Mouse (Mus musculus) c-Kit-positive CD71-negative TER-119-negative erythroid progenitor cells, embryonic 14.5 days (primary cell): ENCODE results near the gene 5530401A14Rik.

Experiments used
- DNase-seq: peaks from one replicate; pipeline ENCODE4 v3.0.0-alpha.2; 2013; ENCODE audit warnings: low read depth

Gene 5530401A14Rik

DNA sequence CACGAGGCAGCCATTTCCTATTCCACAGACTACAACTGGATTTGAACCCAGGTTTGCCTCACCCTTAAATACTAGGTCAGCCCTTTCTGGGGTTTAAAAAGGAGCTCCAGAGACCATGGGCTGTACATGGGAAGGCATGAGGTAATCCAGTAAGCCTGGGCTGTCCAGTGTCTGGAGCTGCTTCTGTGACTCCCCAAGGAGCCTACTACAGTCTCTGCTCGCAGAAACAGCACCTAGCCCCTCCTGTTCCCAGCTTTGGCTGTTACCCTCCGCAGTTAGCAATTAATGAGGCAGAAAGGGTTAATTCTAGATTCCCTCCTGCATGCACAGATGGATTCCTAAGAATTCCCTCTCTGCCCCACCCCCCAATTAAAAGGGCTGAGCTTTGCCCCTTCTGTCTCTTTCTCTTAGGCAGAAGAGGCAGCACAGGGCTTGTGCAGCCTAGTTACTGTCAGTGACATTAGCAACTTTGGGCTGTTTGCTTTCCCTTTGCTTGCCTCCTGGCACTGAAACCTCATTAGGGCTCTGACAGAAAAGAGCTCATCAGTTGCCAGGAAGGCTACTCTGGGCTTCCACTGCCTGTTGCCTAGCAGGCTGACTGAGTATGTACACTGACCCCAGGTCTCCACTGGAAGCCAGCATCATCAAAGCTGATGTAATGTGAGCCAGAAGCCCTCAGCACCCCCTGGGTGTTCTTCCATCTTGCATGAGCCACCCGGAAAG is at the start of gene 5530401A14Rik:
Gene 5530401A14Rik, plus strand, starts transcription at position 424 of the 723 bp plus-strand sequence.
- no peak for DNase-seq

DNA sequence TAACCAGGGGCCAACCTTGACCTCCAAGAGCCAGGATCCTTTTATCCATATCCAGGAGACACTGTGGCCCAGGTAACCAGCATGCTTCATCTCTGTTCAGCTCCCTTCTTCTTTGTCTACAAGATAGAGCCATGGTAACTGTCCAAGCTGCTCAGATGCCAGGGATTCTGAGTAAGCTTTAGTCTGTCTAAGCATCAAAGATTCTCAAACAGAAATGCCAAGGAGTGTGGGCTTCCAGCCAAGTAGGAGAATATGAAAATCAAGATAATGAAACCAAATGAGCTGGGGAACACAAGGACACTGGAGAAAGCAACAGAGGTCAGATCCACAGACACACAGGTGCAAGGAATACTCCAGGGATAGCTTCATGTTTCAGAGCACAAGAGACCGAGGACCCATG is 45.7 kb upstream of the 5530401A14Rik start:
- no peak for DNase-seq

DNA sequence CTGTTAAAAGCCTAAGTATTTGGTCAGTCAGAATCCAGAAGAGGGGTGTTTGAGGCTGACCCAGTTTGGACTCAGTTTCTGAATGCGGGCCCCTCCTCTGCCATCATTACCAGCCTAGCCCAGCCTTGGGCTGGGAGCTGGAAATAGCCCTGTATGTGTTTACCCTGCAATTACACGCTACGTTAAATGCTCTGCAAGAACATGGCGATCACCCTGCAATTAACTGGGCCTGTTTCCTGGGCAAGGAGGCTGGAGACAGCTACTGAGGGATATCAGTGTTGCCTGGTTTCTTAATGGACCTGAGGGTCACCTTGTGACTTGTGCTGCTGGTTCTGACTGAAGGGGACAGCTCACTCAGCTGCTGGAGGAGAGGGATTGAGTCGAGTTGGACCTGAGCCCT is 43.9 kb upstream of the 5530401A14Rik start:
- DNase-seq, result no peak

DNA sequence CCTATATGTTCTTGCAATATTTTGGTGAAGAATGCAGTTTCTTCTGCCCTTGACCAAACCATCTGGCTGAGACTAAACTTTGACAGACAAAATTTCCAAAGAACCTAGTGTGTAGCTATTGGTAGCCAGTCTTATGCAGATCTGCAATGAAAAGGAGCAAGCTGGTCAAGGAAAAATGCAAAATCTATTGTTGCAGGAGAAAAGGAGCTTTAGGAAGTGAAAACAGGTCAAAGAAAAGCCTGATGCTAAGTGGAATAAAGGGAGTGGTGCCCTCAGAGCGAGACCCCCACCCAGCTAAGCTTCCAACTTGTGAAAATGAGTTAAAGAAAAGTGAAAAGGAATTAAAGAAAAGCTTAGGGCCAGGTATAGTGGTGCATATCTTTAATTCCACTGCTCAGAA is 28.1 kb upstream of the 5530401A14Rik start:
- DNase-seq, result no peak

DNA sequence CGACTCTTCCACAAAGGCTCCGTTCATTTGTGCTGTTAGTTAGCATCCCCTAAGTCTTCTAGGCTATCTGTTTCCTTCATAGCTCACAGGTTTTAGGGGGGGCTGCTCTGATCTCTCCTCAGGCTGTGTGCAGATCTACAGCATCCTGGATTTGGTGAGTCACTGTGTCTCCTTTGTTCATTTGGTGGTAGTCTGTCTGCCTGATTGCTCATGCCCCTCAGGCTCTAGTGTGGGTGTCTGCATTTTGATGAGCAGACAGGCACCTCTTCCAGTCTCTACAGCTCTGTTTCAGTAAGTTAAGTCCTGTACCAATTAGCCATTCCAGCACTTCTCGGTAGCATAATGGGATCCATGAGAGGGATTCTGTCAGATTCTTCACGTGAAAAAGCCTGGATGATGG is 22.0 kb upstream of the 5530401A14Rik start:
- no peak for DNase-seq

DNA sequence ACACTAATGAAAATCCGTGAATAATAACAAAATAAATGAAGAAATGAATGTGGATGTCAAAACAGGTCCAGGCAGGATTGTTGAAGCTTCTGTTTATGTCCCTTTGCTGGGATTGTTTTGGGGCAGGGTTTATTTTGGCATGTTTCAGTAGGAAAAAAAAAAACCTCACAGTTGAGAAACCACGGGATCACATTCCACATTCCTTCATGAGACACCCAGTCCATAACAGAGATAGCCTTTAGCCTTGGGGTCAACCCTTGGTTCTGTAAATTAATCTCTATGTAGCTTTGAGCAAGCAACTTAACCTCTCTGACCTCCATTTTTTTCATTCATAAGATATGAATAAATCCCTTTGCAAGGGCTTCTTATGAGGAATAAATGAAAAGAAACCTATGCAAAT is 19.5 kb upstream of the 5530401A14Rik start:
- DNase-seq, result no peak

DNA sequence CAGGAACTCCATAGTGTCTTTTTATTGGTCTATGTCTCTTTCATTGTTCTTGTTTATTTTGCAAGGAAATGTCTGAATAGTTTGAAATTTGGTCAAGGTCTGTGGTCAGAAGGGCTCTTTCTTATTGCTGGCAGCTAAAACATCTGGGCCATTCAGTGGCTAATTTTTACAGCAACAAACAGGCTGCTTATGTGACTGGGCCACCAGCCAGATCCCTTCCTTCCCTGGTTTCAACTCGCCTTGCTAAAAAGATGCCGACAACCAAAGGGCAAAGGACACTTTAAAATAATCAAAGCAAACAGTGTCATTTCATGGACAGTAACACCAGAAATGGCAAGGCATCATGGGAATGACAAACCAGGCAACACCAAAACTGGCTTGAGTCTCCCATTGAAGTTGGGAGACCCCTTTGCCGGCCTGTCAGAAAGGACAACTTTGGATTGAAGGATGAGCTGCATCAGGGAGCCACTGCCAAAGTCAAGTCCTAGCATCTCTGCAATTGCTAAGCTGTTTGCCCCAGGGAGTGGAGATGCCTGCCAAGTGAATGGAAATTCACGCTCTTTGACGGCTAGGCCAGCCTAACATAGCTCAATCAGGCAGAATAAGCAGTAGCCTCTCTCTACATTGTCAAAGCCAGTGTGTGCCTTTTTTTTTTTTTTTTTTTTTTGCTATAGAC is 15.3 kb upstream of the 5530401A14Rik start:
- DNase-seq, result no peak

DNA sequence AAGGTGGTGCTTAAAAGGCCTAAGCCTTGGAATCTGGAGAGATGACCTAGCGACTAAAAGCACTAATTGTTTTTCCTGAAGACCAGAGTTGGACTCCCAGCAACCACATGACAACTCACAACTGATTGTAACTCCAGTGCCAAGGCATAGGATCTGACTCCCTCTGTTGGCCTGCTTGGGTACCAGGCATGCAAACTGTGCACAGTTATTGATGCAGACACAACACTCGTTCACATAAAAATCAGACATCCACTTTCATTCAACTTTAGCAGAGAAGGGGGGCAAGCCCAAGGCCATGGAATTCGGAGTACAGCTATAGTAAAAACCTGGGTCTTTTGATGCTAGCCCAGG is 14.8 kb upstream of the 5530401A14Rik start:
- no peak for DNase-seq

DNA sequence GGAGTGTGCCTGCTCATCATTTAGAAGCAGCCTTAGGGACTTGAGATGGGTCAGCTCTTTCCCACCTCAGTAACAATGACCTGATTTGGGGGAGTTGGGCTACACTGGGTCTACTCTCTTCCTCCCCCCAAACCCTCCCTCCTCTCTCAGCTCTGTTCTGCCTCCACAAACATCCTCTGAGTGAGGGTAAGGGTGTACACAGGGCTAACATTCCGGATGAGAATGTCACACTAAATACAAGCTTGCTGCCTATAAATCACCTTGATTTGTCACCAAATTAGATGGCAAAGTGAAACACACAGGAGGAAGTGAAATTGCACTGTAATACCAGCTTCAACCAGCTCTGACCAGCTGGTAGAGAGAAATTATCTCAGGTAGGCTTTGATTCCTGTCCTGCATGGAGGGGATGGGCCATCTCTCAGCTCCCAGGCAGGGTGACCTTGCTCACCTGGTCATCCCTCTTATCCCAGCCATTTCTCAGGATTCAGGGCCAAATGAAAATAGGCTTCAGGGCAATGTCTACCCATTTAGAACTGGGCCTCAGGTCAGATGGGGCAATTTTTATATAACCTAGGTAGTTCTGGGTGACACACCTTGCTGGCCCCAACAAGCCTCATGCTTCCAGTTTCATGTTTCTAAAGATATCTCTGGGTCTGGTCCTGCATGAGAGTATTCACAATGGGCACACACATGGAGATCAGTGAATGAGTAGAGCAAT is 12.5 kb upstream of the 5530401A14Rik start:
- DNase-seq, result no peak

DNA sequence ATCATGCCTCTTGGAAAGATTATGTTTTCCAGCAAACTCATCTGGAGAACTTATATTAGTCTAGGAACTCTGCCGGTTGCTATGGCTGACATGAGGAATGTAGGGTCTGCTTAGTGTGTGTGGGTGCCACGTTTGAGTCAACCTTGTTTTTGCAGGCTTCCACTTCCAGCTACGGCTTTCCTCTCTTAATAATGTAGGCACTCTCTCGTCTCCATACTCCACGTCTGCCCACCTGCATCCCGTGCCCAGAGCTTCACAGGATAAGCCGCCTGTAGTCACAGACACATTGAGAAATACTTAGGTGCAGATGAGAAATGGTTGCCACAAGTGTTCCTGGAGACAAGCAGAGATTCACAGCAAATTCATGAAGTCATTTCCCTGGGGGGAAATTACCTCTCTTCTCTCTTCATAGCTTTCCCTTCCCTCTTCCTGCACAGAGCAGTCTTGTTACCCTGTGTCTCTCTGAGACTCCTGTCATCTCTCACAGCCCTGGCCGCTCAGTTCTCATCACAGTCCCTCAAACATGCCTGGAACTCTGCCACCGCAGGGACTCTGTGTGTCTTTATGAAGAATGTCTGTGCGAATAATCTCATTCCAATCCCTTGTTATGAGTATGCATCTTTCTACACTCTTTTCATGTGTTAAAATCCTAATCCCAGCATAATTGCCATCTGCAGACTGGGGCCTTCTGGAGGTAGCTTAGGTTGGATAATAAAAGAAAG is 5.3 kb downstream of the 5530401A14Rik start:
- DNase-seq, result no peak

DNA sequence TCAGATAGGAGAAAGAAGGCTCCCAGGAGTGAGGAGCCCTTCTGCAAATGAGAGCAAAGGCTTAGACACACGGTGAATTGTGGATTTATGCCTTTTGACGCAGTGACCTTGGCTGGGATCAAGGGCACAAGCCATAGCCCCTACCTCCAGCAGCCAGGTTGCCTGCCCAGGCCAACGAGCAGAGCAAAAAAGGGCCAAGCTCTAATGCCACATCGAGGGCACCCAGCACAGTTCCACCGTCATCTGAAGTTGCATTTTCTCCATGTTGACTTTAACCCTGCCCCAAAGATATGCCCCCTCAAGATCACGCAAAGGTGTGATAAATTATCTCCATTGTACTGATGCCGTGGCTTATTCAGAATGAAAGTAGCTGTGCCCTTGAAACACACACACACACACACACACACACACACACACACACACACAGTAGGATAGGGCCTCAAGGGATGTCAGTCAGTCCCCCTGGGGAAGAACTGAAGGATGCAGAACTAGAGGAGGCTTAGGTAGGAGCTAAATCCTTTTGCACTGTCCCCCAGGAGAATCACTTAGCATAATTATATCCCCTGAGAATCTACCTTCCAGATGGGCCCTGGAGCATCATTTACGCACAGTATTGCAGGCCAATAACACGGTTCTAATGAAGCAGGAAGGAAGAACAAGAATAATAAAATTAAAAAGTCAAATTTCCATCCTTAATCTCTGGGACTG is 11.2 kb downstream of the 5530401A14Rik start:
- no peak for DNase-seq

DNA sequence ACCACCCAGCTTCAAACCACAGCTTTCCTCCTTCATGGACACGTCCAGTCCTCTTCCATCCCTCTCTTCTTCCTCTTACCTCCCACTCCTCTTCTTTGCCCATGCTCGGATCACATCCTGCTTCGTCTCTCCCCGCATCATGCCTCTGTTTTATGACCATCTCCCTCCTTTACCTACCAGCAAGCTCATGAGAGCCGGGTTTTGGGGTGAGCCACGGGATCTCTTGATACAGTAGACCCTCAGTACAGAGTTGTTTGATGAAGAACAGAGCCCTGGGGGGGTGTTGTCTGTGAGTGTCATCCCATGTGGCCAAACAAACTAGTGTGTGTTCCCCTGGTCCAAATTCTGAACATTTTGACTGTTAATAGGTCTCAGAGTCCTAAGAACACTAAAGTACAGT is 36.0 kb downstream of the 5530401A14Rik start:
- no peak for DNase-seq

DNA sequence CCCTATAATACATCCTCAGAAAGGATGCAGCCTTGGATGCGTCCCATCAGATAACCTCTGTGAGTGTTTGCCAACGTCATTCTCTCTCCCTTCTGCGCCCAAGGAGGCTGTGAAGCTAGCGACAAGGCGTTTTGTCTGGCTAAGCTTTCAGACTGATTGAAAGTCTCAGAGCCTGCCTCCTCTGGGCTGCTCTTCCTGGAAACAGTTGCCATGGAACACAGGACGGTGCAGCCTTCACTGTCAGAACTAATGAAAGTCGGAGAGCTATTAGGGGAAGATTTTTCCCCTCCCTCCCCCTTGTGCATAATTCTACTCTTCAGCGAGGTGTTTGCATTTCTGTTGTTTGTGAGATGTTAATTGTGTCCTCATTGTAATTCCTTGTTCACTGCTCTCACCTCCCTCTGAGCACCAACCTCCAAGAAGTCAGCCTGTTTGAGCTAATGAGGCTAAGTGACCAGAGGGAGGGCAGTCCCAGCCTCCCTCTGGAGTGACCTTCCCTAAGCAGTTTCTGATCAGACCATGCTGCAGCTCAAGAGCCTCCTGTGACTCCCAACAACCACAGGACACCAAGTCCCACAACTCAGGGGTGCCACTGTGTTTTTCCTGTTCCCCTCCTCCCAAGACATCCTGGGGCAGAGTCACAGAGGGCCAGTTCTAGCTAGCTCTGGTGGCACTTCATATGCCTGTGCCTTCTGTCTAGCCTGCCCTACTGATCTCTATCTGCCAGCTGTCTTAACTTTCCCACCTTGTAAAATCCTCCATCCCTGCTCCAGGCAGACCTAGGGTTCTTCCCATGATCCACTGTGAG is 37.3 kb downstream of the 5530401A14Rik start:
- DNase-seq, result no peak

DNA sequence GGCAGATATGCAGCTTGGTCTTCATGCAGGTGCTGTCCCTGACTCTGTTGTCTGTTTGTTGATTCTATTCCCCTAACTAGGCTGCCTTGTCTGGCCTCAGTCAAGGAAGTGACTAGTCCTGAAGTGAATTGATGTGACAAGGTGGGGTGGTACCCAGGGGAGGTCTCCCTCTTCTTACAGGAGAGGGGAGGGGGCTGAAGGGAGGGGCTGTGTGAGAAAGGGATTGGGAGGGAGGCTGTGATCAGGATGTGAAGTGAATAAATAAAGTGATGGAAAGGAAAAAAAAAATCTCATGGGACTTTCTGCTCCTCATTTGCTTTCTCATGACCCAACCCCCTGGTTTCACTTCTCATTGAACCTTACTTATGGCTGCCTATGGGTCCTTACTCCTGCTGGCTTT is 41.8 kb downstream of the 5530401A14Rik start:
- DNase-seq, result no peak

DNA sequence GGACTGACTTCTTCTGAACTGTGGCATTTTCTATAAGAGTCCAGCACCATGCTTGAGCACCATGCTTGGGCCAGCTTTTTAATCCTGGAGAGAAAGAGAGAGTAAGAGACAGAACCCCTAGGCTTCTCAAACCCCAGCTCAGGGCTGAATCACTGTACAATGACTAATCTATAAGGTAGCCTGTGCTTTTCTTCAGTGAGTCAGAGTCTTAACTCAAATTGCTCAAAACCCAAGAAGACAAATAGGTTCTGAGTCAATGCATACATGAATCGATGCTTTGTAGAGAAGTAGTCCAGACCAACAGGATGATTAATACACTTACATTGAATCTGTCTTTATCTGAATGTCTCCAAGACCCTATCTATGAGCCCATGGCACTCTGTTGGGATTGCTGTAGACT is 48.3 kb downstream of the 5530401A14Rik start:
- no peak for DNase-seq

DNA sequence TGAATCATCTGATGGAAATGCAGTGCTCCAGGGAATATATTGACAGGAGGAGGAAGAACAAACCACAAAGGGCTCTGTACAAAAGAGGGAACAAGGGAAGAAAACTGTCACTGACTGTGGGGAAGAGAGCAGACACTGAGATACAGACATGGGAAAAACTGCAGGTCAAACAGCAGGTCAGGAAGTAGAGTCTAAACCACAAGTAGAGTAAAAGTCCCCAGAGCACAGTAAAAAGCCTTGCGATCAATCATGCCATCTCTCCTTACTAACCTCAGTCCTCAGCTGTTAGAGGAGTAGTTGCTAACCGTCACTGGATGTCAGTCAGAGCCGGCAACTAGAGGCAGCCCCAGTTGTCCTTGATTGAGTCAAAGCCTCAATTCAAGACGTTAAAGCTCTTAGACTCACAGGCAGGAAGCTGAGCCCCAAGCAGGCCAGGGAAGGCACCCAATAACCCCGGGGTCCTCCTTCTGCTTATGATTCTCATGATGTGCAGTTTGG is 49.0 kb downstream of the 5530401A14Rik start:
- no peak for DNase-seq

DNA sequence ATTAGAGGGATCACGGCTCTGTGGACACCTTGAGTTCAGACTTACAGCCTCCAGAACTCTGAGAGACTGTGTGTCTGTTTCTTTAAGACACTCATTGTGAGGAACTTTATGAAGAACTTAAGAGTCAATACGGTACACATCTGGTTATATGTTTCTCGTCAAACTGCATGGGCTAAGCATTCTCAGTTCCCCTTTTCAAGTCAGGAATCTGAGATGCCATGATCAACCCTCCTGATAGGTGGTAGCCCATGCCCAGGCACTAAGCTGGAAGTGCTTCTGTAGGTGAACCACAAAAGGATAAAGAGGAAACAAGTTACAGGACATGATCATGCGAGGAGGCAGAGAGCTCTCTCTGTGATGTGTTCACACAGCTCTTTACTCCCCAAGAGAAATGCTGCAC is 52.6 kb downstream of the 5530401A14Rik start:
- no peak for DNase-seq

DNA sequence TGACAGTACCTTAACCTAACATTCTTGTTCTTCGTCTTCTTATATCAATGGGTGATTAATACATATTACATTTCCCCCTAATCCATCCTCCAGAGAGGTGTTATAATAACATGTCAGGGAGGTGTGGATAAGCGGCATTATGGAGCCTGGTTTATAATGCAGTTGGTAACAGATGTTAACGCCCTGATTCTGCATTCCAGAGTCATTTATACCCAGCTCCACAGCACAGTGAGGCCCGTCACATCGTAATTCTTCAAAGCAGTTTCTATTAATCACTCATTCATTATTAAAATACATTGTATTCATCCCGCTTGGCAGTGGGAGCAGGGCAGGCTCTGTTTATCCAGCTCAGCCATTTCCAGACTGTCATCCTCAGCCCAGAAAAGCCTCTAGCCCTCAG is 55.0 kb downstream of the 5530401A14Rik start:
- no peak for DNase-seq

DNA sequence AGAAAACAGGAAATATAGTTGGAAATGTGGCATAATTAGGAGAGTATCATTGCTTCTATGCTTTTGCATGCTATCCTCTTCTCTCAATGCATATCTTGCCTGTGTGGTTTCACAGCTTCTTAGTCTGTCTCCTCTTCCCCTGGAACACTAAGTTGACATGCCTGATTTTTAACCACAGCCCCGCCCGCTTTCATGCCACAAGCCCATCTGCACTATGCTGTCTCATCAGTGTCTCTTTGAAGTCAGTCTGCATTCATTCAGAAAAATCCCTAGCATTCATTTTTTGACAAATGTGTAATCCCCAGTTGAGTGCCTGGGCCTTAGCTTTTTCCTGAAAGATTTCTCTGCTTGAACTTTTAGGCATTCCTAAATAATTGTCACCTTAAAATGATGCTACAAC is 62.6 kb downstream of the 5530401A14Rik start:
- no peak for DNase-seq

DNA sequence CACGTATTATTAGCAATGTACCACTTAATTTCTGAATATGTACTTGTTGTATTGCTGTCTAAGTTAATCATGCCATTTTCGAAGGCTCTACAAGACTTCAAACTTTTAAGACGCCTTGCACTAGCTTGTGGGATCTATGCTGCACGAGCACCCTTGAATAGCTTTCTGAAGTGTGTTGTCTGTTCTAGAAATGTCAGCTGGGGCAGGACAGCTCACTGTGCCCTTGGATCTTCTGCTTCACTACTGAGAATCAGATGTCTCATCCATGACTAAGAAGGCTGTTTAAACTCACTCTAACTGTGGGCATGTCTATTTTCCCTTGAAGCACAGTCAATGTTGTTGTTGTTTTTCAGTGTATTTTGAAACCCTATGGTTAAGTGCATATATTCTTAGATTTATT is 63.2 kb downstream of the 5530401A14Rik start:
- DNase-seq, result no peak

DNA sequence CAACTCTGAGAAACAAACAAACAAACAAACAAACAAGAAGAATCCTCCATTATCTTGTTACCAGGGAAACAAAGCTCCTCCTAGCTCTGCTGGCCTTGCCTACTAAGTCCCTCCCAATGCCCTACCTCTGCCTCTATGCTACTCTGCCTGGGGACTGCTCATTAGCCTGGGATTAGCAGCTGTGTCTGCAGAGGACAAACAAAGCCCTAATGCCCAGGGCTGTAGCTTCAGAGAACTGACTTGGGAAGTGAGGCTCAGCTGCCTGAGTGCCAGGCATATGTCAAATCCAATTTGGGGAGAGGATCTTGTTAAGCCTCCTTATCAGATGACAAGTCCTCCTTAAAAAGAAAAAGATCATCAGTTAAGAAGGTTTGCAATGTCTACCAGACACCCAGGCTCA is 65.9 kb downstream of the 5530401A14Rik start:
- no peak for DNase-seq
